Comparison of ENCODE assay signal across 28 mouse cellular contexts in genomic region chr4:137908915-137909314, GRCm38 (mm10). TPM values are rescaled to one million over a fixed set of nuclear protein-coding genes. Genes with fewer than 3 reads are reported as not detected.
A peak's percentile ranks its signal among the peaks of the same experiment; 100 is the strongest.
DNase-seq lines count a peak whose midpoint lies in the region; ATAC-seq and TF ChIP-seq lines count a peak whose summit lies in the region.
"Had no signal": no experiment of that assay in that cellular context is flagged by ENCODE, and none has a peak within 500 bp of the region (broad histone marks: within the 10 kb centered on the region; RNA-seq: fewer than 3 reads in every experiment).

No protein-coding gene starts in this region.

- no peak overlapping the region for H3K4me3 ChIP-seq in gastrocnemius, adult 2 months
- no peak overlapping the region for H3K4me3 ChIP-seq in intestine, embryonic 14.5 days (ENCODE audit: low read depth, low read length)
- H3K4me3 ChIP-seq in intestine, postnatal 0 days (ENCODE audit: low read depth, low read length) = no peak overlapping the region
- H3K4me3 ChIP-seq in megakaryocyte, embryonic 14.5 days (replicated peaks) = peak overlapping the region; percentile 77
- no peak overlapping the region for H3K4me3 ChIP-seq in stomach, postnatal 0 days (ENCODE audit: low read depth, low read length)
- no peak overlapping the region for H3K4me3 ChIP-seq in midbrain, embryonic 15.5 days
- H3K4me3 ChIP-seq: forebrain, embryonic 13.5 days; heart, embryonic 15.5 days; midbrain, embryonic 13.5 days; neural tube, embryonic 15.5 days; stomach, embryonic 15.5 days had no signal

- no peak overlapping the region for H3K4me2 ChIP-seq in intestine, embryonic 14.5 days (ENCODE audit: low read length)
- H3K4me2 ChIP-seq in intestine, postnatal 0 days (replicated peaks; ENCODE audit: low read depth) = no peak overlapping the region
- H3K4me2 ChIP-seq in stomach, postnatal 0 days (replicated peaks; ENCODE audit: low read depth) = no peak overlapping the region
- H3K4me2 ChIP-seq in midbrain, embryonic 15.5 days = no peak overlapping the region
- H3K4me2 ChIP-seq: forebrain, embryonic 13.5 days; heart, embryonic 15.5 days; hindbrain, embryonic 14.5 days; liver, embryonic 11.5 days; midbrain, embryonic 13.5 days; neural tube, embryonic 15.5 days; stomach, embryonic 15.5 days had no signal

- H3K9me3 ChIP-seq in intestine, embryonic 14.5 days (ENCODE audit: control insufficient read depth, low read length) = no peaks in the 10 kb centered on the region
- H3K9me3 ChIP-seq in intestine, postnatal 0 days (ENCODE audit: control insufficient read depth) = no peaks in the 10 kb centered on the region
- no peaks in the 10 kb centered on the region for H3K9me3 ChIP-seq in megakaryocyte, embryonic 14.5 days
- H3K9me3 ChIP-seq in stomach, postnatal 0 days (ENCODE audit: control insufficient read depth, low read length) = no peaks in the 10 kb centered on the region
- H3K9me3 ChIP-seq in midbrain, embryonic 15.5 days = no peaks in the 10 kb centered on the region
- H3K9me3 ChIP-seq: forebrain, embryonic 13.5 days; heart, embryonic 15.5 days; midbrain, embryonic 13.5 days; neural tube, embryonic 15.5 days; stomach, embryonic 15.5 days had no signal

- no peak for TF ChIP-seq EP300 in stomach, postnatal 0 days (optimal IDR thresholded peaks at IDR 0.05)

- DNase-seq in gastrocnemius, adult 2 months = no peak
- DNase-seq in gastrocnemius, adult 8-10 months (ENCODE audit: low spot score in 2 of 2) = no peak
- no peak for DNase-seq in intestine, embryonic 14.5 days (ENCODE audit: low spot score)
- no peak for DNase-seq in stomach, postnatal 0 days (ENCODE audit: low spot score)
- DNase-seq: adrenal gland, postnatal 25 days; cerebellum, adult 11-12 months; cerebellum, adult 9-11 months; embryo, embryonic 11 days; gastrocnemius, postnatal 25 days; heart, adult 18-20 months; heart, postnatal 36 days; kidney, adult 8-10 months; kidney, postnatal 4 days; retina, postnatal 1 day; right cerebral cortex, postnatal 14 days; thymus, postnatal 14 days had no signal

- peaks cover 15% of the 10 kb centered on the region for H3K4me1 ChIP-seq in intestine, embryonic 14.5 days (replicated peaks; ENCODE audit: control insufficient read depth, insufficient read depth, low read length)
- peaks cover 9% of the 10 kb centered on the region for H3K4me1 ChIP-seq in intestine, postnatal 0 days (replicated peaks; ENCODE audit: control insufficient read depth, insufficient read depth, low read length)
- H3K4me1 ChIP-seq in megakaryocyte, embryonic 14.5 days = peaks cover 33% of the 10 kb centered on the region
- peaks cover 4% of the 10 kb centered on the region; the same call in 1 of the 2 replicates for H3K4me1 ChIP-seq in stomach, postnatal 0 days (replicated peaks; ENCODE audit: control insufficient read depth, insufficient read depth)
- H3K4me1 ChIP-seq in midbrain, embryonic 15.5 days = peaks cover 13% of the 10 kb centered on the region

- ATAC-seq in intestine, embryonic 14.5 days (replicated peaks; ENCODE audit: low FRiP score, low TSS enrichment, low read depth) = no peak
- ATAC-seq in intestine, postnatal 0 days = no peak
- no peak for ATAC-seq in megakaryocyte, adult 5-6 weeks (ENCODE audit: poor library complexity, severe bottlenecking)
- no peak for ATAC-seq in stomach, postnatal 0 days (ENCODE audit: low FRiP score, low TSS enrichment)
- no peak for ATAC-seq in midbrain, embryonic 15.5 days (replicated peaks)
- ATAC-seq: forebrain, embryonic 13.5 days; midbrain, embryonic 13.5 days had no signal

- intact Hi-C loops in gastrocnemius, adult 2 months (cut with DNase I) = no loop called here

- 65% methylated on average over 4 of the region's 4 CpGs for WGBS in intestine, embryonic 14.5 days
- WGBS in intestine, postnatal 0 days = 66% methylated on average over 4 of the region's 4 CpGs
- WGBS in stomach, postnatal 0 days = 73% methylated on average over 4 of the region's 4 CpGs
- WGBS in midbrain, embryonic 15.5 days = 84% methylated on average over 4 of the region's 4 CpGs

- H3K9ac ChIP-seq in intestine, embryonic 14.5 days (ENCODE audit: low read length) = no peak overlapping the region
- no peak overlapping the region for H3K9ac ChIP-seq in intestine, postnatal 0 days (ENCODE audit: low read depth, low read length)
- no peak overlapping the region for H3K9ac ChIP-seq in stomach, postnatal 0 days (ENCODE audit: low read length)
- H3K9ac ChIP-seq in midbrain, embryonic 15.5 days = no peak overlapping the region
- H3K9ac ChIP-seq: forebrain, embryonic 13.5 days; heart, embryonic 15.5 days; hindbrain, embryonic 14.5 days; midbrain, embryonic 13.5 days; neural tube, embryonic 15.5 days; stomach, embryonic 15.5 days had no signal

- no peaks in the 10 kb centered on the region for H3K27me3 ChIP-seq in intestine, embryonic 14.5 days (replicated peaks; ENCODE audit: control insufficient read depth, insufficient read depth, low read length)
- H3K27me3 ChIP-seq in intestine, postnatal 0 days (replicated peaks; ENCODE audit: control insufficient read depth, insufficient read depth, low read length) = no peaks in the 10 kb centered on the region
- peaks cover 36% of the 10 kb centered on the region for H3K27me3 ChIP-seq in megakaryocyte, embryonic 14.5 days (replicated peaks)
- H3K27me3 ChIP-seq in stomach, postnatal 0 days (ENCODE audit: control insufficient read depth, insufficient read depth, low read length) = no peaks in the 10 kb centered on the region
- H3K27me3 ChIP-seq in midbrain, embryonic 15.5 days (replicated peaks) = no peaks in the 10 kb centered on the region
- H3K27me3 ChIP-seq: neural tube, embryonic 15.5 days; stomach, embryonic 15.5 days had no signal

- H3K36me3 ChIP-seq in intestine, embryonic 14.5 days (ENCODE audit: control insufficient read depth, insufficient read depth, low read length) = no peaks in the 10 kb centered on the region
- no peaks in the 10 kb centered on the region for H3K36me3 ChIP-seq in intestine, postnatal 0 days (ENCODE audit: control insufficient read depth, insufficient read depth)
- no peaks in the 10 kb centered on the region for H3K36me3 ChIP-seq in megakaryocyte, embryonic 14.5 days (replicated peaks; ENCODE audit: low read length)
- no peaks in the 10 kb centered on the region for H3K36me3 ChIP-seq in stomach, postnatal 0 days (ENCODE audit: control insufficient read depth, insufficient read depth, low read length)
- no peaks in the 10 kb centered on the region for H3K36me3 ChIP-seq in midbrain, embryonic 15.5 days (replicated peaks)
- H3K36me3 ChIP-seq: heart, embryonic 15.5 days; midbrain, embryonic 13.5 days; neural tube, embryonic 15.5 days; stomach, embryonic 15.5 days had no signal

- H3K27ac ChIP-seq in gastrocnemius, adult 2 months = peak overlapping the region; percentile 31
- 0 out of 2 replicates have a peak overlapping the region, but pooled peaks have one; percentile 22 for H3K27ac ChIP-seq in intestine, embryonic 14.5 days (ENCODE audit: low read depth)
- no peak overlapping the region for H3K27ac ChIP-seq in intestine, postnatal 0 days (ENCODE audit: low read depth, low read length)
- H3K27ac ChIP-seq in stomach, postnatal 0 days (replicated peaks) = no peak overlapping the region
- H3K27ac ChIP-seq in midbrain, embryonic 15.5 days = no peak overlapping the region
- H3K27ac ChIP-seq: forebrain, embryonic 13.5 days; hindbrain, embryonic 14.5 days; kidney, postnatal 0 days; midbrain, embryonic 13.5 days; neural tube, embryonic 15.5 days had no signal

- no peak for TF ChIP-seq CTCF in gastrocnemius, adult 2 months (IDR thresholded peaks at IDR 0.05)
- TF ChIP-seq CTCF in intestine, postnatal 0 days (IDR thresholded peaks at IDR 0.05; ENCODE audit: low read depth) = no peak
- no peak for TF ChIP-seq CTCF in stomach, postnatal 0 days (IDR thresholded peaks at IDR 0.05; ENCODE audit: low read depth)

RNA-seq across cellular contexts. Expression of gene Ece1, which starts 46.9 kb away (rescaled TPM):
- 100 to 1,000 TPM in 1 of 2 experiments, 10 to 100 TPM in 1; 61.6 to 103 TPM for total RNA-seq in gastrocnemius, adult 2 months (2021)
- total RNA-seq in gastrocnemius, adult 8-10 months (2022) = 10 to 100 TPM; 48.8 to 97.1 (median 69.4) TPM
- 94.2 and 96.9 TPM in 2 replicates for polyA plus RNA-seq in intestine, embryonic 14.5 days (2014; fragmentation: Nextera tagmentation; extraction: Ambion mirVana)
- polyA plus RNA-seq in intestine, postnatal 0 days (2015; fragmentation: Nextera tagmentation; extraction: Ambion mirVana) = 44.9 and 49.1 TPM in 2 replicates
- polyA plus RNA-seq in megakaryocyte, embryonic 14.5 days (2012; ENCODE audit: insufficient read depth, low replicate concordance) = 3.1 and 5.0 TPM in 2 replicates
- total RNA-seq in megakaryocyte, adult 5-6 weeks (2015) = 19.7 and 25.4 TPM in 2 replicates
- total RNA-seq in megakaryocyte, adult 5-6 weeks (2017) = 12.5 and 15.9 TPM in 2 replicates
- 22.9 and 29.8 TPM in 2 replicates for polyA plus RNA-seq in stomach, postnatal 0 days (2015; fragmentation: Nextera tagmentation; extraction: Ambion mirVana)
- 20.7 and 23.1 TPM in 2 replicates for polyA plus RNA-seq in midbrain, embryonic 15.5 days (2015; fragmentation: Nextera tagmentation; extraction: Ambion mirVana)

Comparison
In these comparisons a context has a peak if more than half of its experiments do, and no peak if none do; other contexts are left out.
1. H3K27ac ChIP-seq: peak in gastrocnemius, adult 2 months (single experiment) and intestine, embryonic 14.5 days (single experiment); none in intestine, postnatal 0 days (single experiment), stomach, postnatal 0 days (single experiment) and midbrain, embryonic 15.5 days (single experiment).